Mouse (Mus musculus): ENCODE data around the gene Eno2.

The Eno2 gene

GRCm38 (mm10) chr6:124767536-124767919 is 1.9 kb downstream of the Eno2 start:
- no peak for DNase-seq (ENCODE audit: low read depth, low spot score)

GRCm38 (mm10) chr6:124765951-124766350 is 3.5 kb downstream of the Eno2 start:
- no peak for DNase-seq (ENCODE audit: low read depth, low spot score)

GRCm38 (mm10) chr6:124759259-124759658 is 10.2 kb downstream of the Eno2 start:
- peak; percentile 85 for DNase-seq (ENCODE audit: low read depth, low spot score)

GRCm38 (mm10) chr6:124758849-124759232 is 10.6 kb downstream of the Eno2 start:
- DNase-seq (ENCODE audit: low read depth, low spot score): no peak

- DNase-seq (ENCODE audit: low read depth, low spot score): no peak
Observed at GRCm38 (mm10) chr6:124757909-124758848, 11.3 kb downstream of the Eno2 start.

GRCm38 (mm10) chr6:124757351-124757880 is 12.1 kb downstream of the Eno2 start:
- no peak for DNase-seq (ENCODE audit: low read depth, low spot score)

GRCm38 (mm10) chr6:124756652-124757350 is 12.7 kb downstream of the Eno2 start:
- peak; percentile 82 for DNase-seq (ENCODE audit: low read depth, low spot score)

- DNase-seq (ENCODE audit: low read depth, low spot score): peak; percentile 66
Observed at GRCm38 (mm10) chr6:124755831-124756595, 13.5 kb downstream of the Eno2 start, which contains the start of the genes Gm45234 and Atn1. Gm45234 (minus strand) TSS chr6:124756021. Atn1 (minus strand) TSS chr6:124756524.

- DNase-seq (ENCODE audit: low read depth, low spot score): no peak
Observed at GRCm38 (mm10) chr6:124755306-124755705, 14.2 kb downstream of the Eno2 start.

- DNase-seq (ENCODE audit: low read depth, low spot score): no peak
Observed at GRCm38 (mm10) chr6:124753861-124754260, 15.6 kb downstream of the Eno2 start.

GRCm38 (mm10) chr6:124750405-124750804 is 19.1 kb downstream of the Eno2 start:
- DNase-seq (ENCODE audit: low read depth, low spot score): no peak

GRCm38 (mm10) chr6:124746654-124747632 is 22.5 kb downstream of the Eno2 start:
- DNase-seq (ENCODE audit: low read depth, low spot score): no peak

- DNase-seq (ENCODE audit: low read depth, low spot score): no peak
Observed at GRCm38 (mm10) chr6:124746296-124746605, 23.2 kb downstream of the Eno2 start.

- peak; percentile 97 for DNase-seq (ENCODE audit: low read depth, low spot score)
Observed at GRCm38 (mm10) chr6:124745490-124746295, 23.8 kb downstream of the Eno2 start.

- no peak for DNase-seq (ENCODE audit: low read depth, low spot score)
Observed at GRCm38 (mm10) chr6:124744755-124745321, 24.6 kb downstream of the Eno2 start.

- no peak for DNase-seq (ENCODE audit: low read depth, low spot score)
Observed at GRCm38 (mm10) chr6:124743647-124744046, 25.8 kb downstream of the Eno2 start.

GRCm38 (mm10) chr6:124742839-124743514 is 26.5 kb downstream of the Eno2 start:
- DNase-seq (ENCODE audit: low read depth, low spot score): no peak

GRCm38 (mm10) chr6:124741842-124742241 is 27.6 kb downstream of the Eno2 start:
- DNase-seq (ENCODE audit: low read depth, low spot score): no peak

All from mesoderm, embryonic 11.5 days (tissue).